Mouse (Mus musculus): ENCODE data around the gene Tent4a.
"Not testable (repeated sequence)": the region's sequence is repeated elsewhere in the genome, so short reads cannot be mapped to it uniquely, and the experiment has no call there.

Gene Tent4a

GRCm38 (mm10) chr13:69534334-69534653 is at the start of gene Tent4a:
TSS of gene Tent4a (minus strand) at chr13:69534617.
- DNase-seq (ENCODE audit: low spot score in 2 of 2), result no peak

DNA sequence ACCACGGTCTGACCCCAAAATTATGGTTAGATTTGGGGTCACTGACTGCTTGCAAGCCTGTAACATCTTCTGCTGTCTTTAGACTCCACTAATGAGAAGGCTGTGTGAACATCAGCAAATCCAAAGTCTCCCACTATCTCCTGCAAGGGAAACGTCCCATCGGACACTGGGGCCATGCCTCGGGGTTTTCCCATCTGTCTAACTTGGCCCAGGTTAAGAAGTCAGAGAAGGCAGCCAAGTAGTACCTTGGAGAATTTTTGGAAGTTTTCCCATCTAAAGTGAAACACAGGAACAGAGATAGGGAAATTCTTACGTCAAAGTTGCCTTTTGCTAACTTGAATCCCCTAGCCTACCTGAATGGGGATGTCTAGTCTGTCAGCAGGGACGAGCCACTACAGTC is 49.2 kb upstream of the Tent4a start:
- no peak for DNase-seq (ENCODE audit: low spot score in 2 of 2)

DNA sequence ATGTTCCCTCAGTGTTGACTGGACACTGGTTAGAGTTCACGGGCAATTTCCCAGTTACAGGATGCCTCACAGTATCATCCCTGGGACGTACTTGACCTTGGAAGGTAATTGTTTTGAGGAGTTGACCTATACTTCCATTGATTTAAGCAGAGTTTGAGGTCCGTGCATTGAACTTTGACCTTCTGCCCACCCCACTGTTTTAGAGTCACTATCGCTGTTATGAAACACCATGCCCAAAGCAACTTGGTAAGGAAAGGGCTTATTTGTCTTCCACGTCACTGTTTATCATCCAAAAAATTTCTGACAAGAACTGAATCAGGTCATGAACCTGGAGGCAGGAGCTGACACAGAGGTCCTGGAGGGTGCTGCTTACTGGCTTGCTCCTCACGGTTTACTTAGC is 48.0 kb upstream of the Tent4a start:
- no peak for DNase-seq (ENCODE audit: low spot score in 2 of 2)

- DNase-seq (ENCODE audit: low spot score in 2 of 2), result no peak
These were observed 42.9 kb upstream of the Tent4a start for GRCm38 (mm10) chr13:69577181-69577834.

- DNase-seq (ENCODE audit: low spot score in 2 of 2), result no peak
These were observed 42.3 kb upstream of the Tent4a start for GRCm38 (mm10) chr13:69576676-69577075.

DNA sequence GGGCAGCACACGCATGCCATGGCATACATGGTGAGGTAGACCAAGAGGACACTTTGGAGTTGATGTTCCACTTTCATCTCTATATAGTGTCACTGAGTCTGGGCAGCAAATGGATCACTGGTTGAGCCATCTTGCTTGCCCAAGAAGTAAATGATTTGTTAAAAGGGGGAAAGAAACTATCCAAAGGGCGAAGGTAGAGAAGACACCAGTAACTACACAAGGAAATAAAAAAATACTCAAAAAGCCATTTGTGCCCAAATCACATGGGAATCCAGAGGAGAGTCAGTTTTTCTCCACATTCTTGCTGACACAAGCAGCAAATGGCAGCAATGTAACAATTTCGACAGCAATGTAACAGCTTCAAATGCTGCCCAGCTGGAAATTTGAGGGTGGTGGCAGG is 38.2 kb upstream of the Tent4a start:
- no peak for DNase-seq (ENCODE audit: low spot score in 2 of 2)

DNA sequence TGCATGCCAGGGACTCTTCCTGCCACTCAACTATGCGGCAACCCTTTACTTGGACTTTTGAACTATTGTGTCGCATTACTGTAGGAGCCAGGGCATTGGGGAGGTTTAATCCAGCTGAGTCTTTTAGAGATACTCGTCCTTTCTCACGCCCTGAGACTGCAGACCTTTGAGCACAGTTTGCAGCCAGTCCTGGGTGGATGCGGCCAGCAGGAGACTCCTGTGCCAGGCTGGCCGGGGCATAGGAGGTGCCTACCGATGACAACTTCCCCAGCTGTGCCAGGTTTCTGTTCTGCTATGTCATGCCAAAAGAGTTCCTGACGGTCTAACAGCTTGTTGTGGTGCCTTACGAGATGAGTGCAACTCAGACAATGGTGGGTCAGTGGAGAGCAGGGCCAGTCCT is 34.8 kb upstream of the Tent4a start:
- DNase-seq (ENCODE audit: low spot score in 2 of 2), result no peak

GRCm38 (mm10) chr13:69565401-69565800 is 31.0 kb upstream of the Tent4a start:
- not testable (repeated sequence) for DNase-seq (ENCODE audit: low spot score in 2 of 2)

DNA sequence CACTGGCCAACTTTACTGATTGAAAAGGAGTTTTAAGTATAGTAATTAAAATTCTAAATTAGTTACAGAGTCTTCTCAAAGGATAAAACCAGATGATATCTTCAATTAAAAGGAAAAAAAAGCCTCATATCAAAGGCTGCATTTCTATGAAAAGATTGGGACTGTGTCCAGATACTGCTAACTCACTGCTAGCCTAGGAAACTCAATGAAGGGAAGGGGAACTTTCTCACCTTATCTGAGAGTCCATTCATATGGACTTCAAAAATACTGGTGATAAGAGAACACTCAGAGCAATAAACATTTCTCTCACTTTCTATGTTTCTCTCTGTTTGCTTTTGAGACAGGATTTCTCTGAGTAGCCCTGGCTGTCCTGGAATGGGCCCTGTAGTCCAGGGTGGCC is 30.2 kb upstream of the Tent4a start:
- DNase-seq (ENCODE audit: low spot score in 2 of 2), result no peak

DNA sequence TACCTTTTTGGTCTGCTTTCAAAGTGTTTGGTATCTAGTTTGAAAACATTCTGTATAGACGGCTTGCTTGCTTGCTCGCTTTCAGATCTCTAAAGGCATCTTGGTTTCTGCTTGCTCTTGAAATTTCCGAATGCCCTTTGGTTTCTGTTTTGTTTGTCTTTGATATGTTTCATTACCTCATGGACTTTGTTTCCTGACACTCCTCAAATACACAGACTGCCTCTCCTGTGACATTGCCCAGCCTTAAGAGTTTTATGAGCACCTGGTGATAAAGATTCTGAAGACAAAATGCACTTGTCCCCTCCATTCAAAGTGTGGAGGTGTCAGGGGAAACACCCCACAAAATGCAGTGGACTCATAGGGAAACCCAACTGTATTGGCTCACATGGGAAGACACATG is 29.5 kb upstream of the Tent4a start:
- DNase-seq (ENCODE audit: low spot score in 2 of 2), result no peak

DNA sequence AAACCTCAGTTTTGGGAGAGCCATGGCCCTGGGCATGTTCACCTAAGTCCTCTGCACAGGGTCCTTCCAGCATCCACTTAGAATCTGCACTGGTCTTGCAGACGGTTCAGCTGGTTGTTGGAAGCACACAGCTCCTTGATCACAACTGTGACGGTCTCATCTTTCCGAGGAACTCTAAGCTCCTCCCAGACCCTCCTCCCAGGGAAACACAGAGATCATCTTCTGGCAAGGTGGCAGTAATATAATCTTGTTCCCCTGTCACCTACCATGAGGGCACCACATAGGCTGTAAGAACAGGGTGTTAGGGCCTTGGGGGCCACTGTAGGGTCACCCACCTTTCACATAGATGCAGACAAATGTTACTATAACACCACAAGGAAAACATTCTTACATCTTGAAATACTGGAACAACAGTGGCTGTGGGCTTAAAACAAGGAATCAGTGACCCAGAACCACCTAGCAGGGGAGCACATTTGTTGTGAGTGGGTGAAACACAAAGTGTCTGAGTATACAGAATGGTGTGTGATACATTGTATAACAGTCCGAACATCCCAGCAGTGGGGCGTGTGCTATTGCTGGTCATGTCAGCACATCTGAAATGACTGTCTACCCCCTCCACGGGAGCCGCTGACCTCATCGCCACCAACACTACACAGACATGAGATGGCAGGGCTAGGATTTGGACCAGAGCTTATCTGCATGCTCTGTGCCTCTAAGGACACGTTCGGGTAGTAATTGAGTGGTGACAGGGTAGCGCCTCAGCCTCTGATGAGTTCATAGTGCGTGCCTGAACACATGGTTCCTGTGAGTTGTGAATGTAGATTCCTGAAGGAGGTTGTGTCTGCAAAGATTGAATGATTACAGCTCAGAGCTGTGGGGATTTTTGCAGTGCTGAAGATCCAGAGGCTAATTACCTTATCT is 28.5 kb upstream of the Tent4a start:
- DNase-seq (ENCODE audit: low spot score in 2 of 2), result no peak

- DNase-seq (ENCODE audit: low spot score in 2 of 2), result no peak
These were observed 27.6 kb upstream of the Tent4a start for GRCm38 (mm10) chr13:69562004-69562403.

GRCm38 (mm10) chr13:69559291-69559961 is 25.0 kb upstream of the Tent4a start:
- DNase-seq (ENCODE audit: low spot score in 2 of 2), result no peak

DNA sequence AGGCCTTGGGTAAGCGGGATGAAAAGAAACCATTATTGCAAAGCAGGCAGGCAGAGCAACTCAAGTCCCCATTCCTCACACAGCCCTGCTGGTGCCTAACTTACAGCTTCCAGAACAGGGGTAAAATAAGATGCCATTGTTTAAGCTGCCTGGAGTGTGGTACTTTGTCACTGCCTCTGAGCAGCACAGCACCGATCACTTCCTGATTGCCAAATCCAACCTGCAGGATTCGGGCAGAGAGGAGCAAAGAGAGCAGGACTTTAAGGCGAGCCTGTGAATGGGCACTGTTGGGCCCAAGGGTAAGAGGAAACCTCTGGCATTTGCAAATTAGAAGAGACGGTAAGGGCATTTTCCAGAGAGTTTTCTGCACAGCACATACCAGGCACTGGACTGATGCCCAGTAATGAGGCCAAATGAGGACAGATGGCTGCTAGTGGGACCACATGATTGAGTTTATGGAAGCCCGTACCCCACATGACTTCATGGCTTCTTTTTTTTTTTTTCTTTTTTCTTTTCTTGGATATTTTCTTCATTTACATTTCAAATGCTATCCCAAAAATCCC is 23.8 kb upstream of the Tent4a start:
- DNase-seq (ENCODE audit: low spot score in 2 of 2), result no peak

- no peak for DNase-seq (ENCODE audit: low spot score in 2 of 2)
These were observed 22.3 kb upstream of the Tent4a start for GRCm38 (mm10) chr13:69556728-69557127.

- no peak for DNase-seq (ENCODE audit: low spot score in 2 of 2)
These were observed 21.6 kb upstream of the Tent4a start for GRCm38 (mm10) chr13:69555957-69556482.

DNA sequence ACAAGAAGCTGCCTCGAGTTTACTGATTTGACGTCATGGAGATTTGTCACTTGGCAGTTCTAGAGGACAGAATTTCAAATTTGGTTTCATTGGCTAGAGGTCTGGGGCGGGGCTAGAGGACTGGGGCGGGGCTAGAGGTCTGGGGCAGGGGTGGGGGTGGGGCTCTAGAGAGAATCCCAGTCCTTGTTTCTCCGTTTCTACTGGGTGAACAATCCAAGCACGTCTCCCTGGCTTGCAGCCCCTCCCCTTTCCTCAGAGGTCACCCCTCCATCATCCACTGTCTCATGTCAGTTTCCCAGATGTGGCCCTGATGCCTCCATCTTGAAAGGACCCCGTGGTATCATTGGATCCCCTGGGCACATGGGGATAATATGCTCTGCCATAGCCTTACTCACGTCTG is 20.6 kb upstream of the Tent4a start:
- DNase-seq (ENCODE audit: low spot score in 2 of 2), result no peak

- no peak for DNase-seq (ENCODE audit: low spot score in 2 of 2)
These were observed 19.8 kb upstream of the Tent4a start for GRCm38 (mm10) chr13:69554255-69554654.

- no peak for DNase-seq (ENCODE audit: low spot score in 2 of 2)
These were observed 18.6 kb upstream of the Tent4a start for GRCm38 (mm10) chr13:69553024-69553423.

DNA sequence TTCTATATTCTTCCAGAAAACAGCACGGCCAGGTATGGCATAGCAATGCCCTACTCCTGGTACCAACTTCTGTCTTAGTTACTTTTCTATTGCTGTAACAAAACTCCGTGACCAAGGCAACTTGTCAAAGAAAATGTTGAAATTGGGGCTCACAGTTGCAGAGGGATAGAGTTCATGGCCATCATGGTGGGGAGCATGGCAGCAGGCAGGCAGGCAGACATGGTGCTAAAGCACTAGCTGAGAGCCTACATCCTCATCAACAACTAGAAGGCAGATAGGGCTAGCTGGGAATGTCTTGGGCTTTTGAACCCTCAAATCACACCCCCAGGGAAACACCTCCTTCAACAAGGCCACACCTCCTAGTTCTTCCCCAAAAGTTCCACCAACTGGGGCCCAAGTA is 16.4 kb upstream of the Tent4a start:
- no peak for DNase-seq (ENCODE audit: low spot score in 2 of 2)

DNA sequence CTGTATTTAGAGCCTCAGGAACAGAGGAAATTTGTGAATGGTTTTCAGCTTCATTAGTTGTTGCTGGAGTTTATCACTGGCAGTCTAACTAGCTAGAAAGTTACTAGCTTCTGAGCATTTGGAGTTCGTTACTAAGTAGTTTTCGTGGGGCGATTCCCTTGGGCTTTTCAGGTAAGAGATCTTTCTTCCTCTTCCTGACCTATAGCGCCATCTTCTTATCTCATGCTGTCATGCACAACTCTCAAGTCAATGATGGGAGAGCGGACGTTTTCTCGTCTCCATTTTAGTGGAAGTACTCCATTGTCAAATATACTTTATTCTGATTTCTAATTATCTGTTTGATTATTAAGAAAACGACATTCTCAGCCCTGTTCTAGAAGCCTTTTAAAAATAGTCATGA is 15.6 kb upstream of the Tent4a start:
- no peak for DNase-seq (ENCODE audit: low spot score in 2 of 2)

DNA sequence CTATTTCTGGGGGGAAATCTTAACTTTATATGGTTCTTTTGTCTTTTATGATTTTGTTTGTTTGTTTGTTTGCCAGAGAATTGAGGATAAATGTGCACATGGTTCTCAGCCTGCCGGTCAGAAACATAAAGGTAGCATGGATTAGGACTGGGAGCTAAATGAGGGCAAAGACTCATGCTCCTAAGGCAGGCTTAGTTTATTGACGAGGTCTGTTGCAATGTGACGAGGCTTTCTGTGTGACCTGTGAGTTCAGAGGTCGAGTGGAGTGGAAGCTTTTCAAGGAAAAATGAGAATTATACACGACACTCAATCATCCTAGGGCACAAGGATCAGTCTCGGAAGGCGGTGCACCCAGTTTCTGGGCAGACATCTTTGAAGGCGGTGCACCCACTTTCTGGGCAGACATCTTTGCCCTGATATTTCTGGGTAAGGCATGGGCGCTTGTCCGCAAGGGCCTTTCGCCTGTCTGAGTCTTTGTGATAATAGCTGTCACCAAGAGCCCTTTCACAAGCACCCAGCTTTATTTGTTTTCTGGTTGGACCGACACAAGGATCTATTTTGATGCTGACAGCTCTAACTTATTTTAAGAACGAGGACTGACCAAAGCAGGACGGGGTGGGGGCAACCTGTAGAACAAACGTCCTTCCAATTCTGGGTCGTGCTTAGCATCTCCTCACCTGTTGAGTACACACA is 13.2 kb upstream of the Tent4a start:
- no peak for DNase-seq (ENCODE audit: low spot score in 2 of 2)

Data from frontal cortex, postnatal 25 days (tissue).